Mouse (Mus musculus): ENCODE results near the gene Rnf150.

Gene Rnf150

DNA sequence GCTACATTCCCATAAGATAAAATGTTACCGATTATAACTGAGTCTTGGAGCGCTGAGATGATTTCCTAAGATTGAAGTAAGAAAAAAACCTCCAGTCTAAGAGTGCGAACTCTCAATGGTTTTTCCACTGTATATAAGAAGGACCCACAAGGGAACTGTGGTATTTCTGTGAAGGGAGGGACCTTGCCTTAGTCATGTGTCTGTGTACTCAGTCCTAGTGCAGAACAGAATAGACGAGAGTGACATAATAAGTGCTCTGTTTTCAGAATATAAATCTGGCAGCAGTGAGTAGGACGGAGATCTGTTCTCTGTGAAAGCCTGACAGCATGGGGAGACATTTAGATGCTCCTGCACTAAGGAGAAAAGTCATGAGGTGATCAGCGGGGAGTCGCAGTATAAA is 169.6 kb downstream of the Rnf150 start:
- DNase-seq, result no peak

DNA sequence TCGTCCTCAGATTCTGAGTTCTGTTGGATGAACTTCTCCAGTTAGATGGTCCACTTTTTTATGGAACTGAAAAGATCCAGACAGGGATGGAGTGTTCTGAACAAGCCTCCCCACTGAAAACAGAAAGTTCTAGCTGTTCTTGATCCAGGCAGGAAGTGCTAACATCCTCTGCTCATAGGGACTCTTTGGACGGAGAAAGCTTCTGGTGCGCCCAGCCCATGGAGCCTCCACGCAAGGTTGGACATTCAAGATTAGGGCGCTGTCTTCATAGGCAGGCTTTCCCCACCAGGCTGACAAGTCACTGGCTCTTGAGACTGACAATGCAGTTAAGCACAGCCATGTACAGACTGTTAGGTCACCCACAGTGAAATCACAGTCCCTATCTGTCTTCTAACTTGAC is 172.0 kb downstream of the Rnf150 start:
- DNase-seq, result no peak

DNA sequence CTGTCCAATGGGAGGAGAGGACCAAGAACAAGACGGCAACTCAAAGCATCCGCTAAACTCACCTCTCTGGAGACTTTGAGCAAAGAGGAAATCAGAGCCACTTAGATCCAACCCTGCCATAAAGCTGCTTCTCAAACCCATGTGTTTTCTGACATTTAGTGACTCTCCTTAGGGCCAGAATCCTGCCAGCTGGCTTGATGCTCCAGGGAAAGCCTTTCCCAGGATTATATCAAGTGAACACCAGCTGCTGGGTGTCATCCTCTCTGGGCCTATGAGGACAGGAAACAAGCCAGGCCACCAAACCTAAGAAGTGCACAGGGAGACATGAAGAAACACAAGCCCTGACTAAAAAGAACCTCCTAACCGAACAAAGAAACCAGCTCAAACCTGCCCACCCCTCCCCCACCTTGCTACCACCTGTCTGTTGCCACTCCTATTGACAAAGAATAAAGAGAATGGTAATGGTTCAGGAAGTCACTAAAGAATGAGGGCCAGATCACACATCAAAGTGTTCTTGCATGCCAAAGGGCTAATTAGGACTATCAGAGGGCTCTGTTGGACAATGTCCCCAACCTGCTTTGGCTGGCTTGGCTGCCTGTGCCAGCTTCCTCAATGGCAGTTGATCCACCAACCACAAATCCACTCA is 173.5 kb downstream of the Rnf150 start:
- no peak for DNase-seq

DNA sequence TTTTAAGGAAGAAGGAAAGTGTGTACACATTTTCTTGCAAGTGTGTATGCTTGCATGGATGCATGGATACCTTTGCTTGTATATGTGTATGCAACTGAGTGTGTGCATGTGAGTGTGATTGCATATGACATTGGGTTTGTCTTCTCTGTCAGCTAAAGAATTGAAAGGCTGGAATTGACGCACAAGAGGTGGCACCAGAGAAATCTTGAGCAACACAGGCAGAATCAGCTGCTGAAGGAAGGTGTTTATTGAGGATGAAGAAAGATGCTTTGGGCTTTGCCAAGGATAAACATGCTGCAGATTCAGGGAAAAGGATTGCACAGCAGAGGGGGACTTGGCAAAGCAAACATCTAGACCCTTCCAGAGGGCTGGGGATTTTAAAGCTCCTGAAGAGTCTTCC is 174.2 kb downstream of the Rnf150 start:
- DNase-seq, result no peak

DNA sequence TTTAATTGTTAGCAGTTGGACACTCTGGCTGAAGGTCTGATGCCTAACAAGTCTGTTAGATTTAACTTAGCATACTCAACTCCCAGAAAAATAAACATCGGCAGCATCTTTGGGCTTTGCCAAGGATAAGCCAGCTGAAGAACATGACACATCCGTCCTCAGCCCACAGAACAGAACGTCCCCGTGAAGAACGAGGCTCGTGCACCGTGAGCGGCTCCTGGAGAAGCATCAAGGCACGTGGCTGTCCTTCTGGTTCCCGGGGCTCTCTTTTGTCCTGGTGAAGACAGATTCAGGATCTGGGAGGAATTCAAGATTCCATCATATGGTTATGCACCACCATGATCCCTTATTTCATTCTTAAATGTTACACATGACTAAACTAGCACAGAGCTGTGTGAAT is 175.4 kb downstream of the Rnf150 start:
- DNase-seq, result no peak

DNA sequence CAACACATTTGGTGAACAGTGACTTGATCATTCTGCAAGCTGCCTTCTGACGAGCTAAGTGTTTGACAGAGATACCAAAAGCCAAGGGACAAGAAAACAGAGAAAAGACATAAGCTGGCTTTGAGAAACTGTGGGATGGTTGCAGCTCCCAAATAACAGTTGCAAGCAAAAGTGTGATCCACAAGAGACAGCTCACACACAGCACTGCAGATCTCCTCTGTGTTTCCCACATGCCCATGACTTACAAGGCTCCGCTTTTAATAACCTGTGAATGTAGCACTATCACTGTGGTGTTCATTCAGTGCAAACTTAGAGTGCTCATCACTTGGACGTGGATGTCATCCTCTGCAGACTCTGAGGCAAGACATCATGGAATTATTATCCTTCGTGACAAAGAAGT is 178.3 kb downstream of the Rnf150 start:
- no peak for DNase-seq

DNA sequence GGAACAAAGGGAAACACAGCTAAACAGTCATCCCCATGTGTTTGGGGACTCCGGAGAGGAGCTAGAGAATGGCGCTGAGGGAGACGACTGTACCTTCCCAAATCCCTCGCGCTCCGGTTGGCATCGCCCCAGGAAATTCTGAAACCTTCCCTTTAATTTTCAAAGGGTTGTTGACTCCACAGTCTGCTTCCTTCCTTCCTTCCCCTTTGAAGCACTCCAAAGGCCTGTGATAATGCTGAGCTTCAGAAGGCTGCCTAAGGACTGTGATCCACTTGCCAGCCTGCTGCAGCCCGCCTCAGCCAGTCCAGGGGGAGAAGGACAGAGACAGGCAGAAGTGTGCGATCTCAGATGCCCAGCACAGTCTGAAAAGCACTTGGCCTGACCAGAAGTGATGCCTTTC is 183.8 kb downstream of the Rnf150 start:
- no peak for DNase-seq

DNA sequence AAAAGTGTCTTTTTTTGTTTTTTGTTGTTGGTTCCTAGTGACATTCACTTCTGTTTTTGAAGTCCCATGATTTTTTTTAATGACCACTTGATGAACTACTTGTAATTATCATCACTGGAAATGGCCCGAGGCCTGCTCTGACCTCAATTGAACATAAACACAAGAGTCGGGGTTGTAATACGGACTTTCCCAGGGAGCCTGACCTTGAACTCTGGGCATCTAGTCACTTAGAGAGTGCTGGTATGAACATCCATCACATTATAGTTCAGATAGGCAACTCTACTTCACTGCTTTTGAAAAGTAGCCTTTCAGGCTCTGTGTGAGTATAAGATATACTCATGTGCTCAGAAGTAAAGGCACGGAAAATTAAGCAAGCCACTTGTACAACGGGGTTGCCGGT is 185.4 kb downstream of the Rnf150 start:
- no peak for DNase-seq

DNA sequence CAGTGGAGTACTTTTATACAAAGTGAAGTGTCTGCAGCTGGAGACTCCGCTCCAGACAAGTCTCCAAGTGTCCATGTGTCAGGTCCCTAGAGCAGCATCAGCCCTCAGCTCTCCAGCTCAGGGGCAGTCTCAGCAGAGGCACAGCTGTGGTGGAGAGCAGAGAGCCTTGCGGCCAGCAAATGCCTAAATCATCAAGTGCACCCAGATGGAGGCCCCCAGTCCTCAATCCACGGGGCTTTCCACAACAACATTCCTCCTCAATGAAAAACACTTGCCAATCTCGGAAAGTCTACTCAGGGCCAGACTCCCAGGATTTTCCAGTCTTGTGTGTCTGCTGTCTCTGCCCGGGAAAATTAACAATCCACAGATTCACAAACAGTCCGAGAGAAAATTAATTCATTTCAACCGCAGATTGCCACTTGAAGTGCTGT is 186.0 kb downstream of the Rnf150 start:
- no peak for DNase-seq

DNA sequence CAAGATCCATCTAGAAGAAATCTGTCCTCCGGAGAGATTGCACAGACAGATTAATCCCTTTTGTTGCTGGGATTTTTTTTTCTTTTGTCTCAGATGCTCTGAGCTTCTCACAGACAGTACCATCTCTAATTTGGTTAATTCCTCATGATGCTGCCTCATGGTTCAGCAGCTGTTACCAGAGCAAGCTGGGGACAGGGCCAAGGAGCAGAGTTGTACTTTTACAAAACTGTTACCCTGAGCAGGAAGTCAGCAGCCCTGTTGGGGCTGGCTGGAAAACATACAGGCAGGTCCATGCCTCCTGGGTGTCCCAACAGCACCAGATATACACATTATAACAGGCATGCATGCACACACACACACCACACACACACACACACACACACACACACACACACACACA is 186.5 kb downstream of the Rnf150 start:
- DNase-seq, result no peak

DNA sequence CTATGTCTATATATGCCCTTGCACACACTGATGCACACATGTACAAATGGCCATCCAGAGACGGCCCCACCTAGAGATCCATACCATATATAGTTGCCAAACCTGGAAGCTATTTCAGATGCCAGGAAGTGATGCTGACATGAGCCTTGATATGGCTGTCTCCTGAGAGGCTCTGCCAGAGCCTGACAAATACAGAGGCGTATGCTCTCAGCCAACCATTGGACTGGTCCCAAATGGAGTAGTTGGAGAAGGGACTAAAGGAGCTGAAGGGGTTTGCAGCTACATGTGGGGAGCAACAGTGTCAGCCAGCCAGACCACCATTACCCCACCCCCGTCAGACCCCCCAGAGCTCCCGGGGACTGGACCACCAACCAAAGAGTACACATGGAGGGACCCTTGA is 189.7 kb downstream of the Rnf150 start:
- DNase-seq, result no peak

DNA sequence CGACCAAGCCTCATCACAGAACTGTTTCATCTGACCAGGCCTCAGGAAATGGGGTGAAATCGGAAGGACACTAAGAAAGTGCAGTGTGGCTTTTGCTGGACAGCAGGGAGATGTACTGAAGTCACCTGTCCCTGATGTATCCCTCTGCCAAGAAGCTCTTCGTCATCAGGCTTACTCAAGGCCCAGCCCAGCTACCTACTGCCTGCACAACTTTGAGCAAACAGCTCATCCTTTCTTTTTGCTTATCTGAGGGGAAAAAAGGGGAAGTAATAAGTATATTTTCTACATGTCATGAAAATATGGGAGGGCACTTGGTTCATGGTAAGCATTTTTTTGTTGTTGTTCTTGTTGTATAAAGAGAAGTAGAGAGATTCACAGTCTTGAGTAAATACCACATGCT is 191.6 kb downstream of the Rnf150 start:
- DNase-seq, result no peak

DNA sequence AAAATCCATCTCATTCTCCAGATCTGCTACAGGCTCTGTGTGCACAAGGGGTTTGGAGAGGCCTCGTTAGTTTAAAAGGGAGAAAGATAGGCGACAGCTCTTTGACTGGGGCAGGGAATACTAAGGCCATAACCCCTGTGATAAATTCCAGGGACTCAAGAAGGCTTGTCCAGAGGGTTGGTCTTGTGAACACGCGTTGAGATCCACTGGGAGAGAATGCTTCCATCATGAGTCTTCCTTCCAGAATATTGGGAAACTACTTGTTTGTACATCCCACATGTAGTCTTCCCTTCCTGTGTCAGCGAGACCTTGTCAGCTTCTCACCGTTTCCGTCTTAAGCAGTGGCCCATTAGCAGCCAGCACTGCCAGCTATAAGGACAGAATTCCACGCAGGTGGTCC is 195.8 kb downstream of the Rnf150 start:
- no peak for DNase-seq

DNA sequence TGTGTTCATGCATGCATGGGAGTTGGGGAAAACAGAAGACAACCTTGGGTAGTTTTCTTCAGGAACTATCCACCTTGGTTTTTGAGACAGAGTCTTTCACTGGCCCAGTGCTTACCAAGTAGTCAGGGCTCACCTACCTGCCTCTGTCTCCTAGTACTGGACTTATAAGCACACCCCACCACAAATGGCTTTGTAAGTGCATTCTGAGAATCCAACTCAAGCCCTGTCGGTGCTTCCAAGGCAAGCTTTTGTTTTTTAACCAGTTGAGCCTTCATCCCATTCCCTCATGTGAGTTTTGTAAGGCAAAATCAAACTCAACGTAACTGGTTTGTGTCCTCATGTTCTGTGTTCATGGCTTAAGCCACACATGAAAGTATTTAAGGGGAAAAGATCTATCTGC is 196.9 kb downstream of the Rnf150 start:
- no peak for DNase-seq

DNA sequence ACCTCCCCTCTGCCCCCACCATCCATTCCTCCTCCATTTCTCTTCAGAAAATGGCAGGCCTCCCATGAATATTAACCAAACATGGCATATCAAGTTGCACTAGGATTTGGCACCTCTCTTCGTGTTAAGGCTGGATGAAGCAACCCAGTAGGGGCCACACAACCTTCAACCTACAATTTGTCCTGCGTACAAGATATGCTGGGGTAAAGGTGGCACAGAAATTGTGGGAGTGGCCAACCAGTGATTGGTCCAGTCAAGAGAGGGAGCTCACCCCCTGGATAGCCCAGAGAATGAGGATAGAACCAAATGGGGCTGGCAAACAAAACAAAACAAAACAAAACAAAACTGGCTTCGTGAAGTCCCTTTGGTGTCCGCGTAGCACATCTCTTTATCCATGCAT is 198.1 kb downstream of the Rnf150 start:
- no peak for DNase-seq

DNA sequence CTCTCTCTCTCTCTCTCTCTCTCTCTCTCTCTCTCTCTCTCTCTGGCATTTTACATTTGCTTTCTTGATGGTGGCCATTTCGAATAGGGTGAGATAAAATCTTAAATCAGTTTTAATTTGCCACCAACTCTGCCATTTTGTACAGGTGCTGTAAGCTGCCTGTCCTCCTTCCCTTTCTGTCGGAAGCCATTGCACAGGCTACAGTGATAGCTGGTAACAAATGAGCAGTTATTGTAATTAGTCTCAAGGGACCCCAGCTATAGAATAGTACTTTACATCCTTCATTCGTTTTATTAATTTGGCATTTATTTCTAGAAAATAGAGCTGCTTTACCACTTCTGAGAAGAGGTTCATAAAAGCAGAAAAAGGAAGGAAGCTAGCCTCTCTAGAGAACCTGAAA is 198.7 kb downstream of the Rnf150 start:
- DNase-seq, result no peak

DNA sequence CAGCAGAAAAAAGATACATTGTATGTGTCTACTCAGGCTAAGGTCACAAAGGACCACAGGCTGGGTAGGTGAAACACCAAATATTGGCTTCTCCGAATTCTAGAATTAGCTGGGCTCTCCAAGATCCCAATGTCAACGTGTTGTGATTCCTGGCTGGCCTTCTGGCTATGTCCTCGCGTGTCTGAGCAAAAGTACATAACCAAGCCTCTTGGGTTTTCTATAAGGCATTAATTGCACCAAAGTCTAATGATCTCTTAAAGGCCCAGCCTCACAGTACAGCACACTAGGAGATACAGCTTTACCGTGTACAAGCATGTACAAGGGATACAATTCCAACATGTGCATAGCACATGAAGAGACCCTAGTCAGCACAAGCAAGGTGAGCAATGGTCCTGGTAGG is 199.1 kb downstream of the Rnf150 start:
- no peak for DNase-seq

DNA sequence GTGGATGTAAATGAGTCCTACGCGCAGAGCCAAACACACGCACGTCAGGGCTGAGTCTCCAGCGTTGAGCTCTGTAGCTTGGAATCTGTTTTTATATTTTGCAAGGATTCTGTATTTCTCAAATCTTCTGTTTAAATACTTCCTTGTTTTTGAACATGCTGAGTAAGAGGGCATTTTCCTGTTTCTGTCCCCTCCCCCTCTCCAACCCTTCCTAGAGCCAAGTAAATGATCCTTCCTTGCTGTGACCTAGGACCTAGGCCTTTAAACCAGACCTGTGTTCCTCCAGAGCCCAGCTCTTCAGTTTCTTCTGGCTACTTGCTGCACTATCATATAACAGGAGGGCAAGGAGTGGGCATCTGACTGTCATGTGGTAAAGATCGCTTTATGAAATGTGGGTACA is 200.9 kb downstream of the Rnf150 start:
- DNase-seq, result no peak

DNA sequence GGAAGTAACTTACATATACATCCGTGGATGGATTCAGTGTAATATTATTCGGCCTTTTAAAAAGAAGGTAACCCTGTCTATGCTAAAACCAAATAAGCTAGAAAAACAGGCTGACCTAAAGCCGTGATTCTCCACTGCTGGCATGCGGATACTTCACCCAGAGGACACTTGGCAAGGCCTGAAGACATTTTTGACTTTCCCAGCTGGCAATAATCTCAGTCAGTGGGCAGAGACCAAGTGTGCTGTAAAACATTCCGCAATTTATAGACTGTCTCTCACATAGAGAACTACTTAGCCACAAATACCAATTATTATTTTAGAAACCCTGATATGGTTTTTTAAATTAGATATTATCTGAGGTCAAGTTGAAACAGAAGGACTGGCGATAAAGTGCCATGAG is 202.9 kb downstream of the Rnf150 start:
- DNase-seq, result no peak

DNA sequence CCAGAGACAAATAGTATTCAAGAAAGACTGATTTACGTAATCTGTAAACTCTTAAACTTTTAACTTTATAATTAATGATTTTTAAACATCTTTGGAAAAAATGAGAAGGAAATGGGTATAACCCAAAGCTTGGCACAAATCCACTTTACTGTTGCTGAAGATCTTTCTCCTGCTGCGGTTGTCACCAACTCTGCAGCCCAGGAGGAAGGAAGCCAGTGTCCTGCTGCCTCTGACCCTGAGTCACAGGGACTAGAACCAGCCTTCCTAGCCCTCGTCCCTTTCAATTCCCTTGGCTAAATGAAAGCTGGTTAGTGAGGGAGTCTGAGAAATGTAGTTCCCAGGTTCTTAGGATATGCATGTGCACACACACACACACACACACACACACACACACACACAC is 203.7 kb downstream of the Rnf150 start:
- DNase-seq, result no peak

DNA sequence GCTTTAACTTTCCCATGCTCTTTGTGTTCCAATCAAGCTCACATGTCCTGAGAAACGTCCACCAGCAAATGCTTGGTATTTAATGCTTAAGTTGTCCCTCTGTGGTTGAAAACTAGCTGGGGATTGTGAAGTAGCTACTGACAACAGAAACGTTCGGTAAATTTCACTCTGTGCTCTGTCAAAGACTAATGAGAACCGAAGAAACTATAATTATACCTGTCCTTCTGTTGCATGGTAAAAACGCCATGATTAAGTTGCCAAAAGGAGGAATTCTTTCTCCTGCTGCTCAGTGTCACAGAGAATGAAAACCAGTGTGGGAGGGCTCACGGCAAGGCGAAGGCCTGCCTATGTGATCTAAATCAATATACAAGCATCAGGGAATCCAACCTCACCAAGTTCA is 204.8 kb downstream of the Rnf150 start:
- DNase-seq, result no peak

DNA sequence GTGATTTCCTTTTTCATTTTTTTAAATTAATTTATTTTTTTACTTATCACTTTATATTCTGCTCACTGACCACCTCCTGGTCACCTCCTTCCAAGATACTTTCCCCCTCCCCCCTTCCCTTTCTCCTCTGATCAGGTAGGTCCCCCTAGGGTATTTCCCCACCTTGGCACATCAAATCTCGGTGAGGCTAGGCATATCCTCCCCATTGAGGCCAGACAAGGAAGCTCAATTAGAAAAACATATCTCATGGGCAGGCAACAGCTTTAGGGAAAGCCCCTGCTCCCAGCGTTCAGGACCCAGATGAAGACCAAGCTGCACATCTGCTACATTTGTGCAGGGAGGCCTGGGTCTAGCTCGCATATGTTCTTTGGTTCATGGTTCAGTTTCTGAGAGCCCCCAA is 211.1 kb downstream of the Rnf150 start:
- DNase-seq, result no peak

DNA sequence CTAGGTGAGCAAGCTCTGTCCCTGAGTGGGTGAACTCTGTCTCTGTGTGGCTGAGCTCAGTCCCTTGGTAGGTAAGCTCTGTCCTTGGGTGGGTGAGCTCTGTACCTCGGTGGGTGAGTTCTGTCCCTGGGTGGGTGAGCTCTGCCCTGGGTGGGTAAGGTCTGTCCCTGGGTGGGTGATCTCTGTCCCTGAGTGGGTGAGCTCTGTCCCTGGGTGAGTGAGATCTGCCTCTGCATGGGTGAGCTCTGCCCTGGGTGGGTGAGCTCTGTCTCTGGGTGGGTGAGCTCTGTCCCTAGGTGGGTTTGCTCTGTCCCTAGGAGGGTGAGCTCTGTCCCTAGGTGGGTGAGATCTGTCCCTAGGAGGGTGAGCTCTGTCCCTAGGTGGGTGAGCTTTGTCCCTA is 213.5 kb downstream of the Rnf150 start:
- DNase-seq, result no peak

DNA sequence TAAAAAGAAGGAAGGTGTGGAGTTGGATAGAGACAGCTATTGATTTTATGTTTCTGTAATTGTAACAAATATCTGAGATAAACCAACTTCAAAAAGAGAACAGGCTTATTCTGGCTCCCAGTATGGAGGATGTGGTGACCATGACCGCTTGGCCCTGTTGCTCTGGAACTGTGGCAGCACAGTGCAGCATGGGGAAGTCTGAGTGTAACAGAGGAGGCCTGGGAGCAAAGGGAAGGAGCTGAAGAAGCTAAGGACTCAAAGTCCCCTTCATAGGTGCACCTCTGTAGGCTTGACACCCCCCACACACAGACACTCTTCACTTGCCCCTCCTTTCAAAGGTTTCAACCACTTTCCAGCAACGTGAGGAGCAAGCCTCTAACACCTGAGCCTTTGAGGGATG is 214.2 kb downstream of the Rnf150 start:
- DNase-seq, result no peak

DNA sequence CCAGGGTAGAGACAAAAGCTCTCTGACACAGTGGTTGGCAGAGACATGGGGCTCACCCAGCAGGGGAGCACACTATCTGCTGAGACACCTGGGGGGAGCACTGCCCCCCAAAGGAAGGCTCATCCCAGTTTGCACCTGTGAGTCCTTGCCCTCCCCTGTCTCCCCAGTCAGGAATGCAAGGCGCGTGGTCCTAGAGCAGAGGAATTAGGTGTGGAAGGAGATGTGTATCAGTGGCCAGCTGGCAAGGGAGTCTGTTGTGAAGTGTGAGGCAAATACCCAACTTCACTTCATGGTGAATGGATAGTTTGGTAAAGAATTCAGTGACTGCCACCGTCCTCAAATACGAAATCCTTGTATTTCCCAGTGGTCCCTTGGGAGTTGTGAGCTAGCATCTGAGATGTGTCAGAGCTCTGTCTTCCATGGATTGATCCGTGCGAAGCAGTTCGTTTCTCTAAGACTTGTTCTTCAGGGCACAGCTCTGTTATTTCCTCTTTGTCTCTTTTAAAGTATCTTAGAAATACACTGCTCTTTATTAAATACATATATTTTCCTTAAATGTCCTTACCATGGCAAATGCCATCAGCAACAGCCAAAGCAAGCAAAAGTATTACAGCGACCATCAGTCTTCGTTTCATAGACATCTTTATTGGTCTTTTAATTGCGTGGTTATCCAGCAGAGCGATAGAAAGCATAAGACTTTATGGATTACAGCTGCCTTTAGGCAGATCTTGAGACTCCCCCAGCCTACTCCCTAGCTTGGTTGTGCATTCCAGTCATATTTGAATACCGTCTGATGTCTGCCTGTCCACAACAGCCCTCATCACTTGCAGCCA is 215.8 kb downstream of the Rnf150 start:
- DNase-seq, result no peak

All from thymus, postnatal 36 days (tissue).